Mouse (Mus musculus) liver, postnatal 0 days (tissue): ENCODE results near the gene Ipo4. TPM values are rescaled to one million over a fixed set of nuclear protein-coding genes. Genes with fewer than 3 reads are reported as not detected.

Experiments
- ATAC-seq: fragments of 200-750 bp; cut with Nextera tagmentation; 2 replicates; pipeline ENCODE4 v1.8.0; 2017; ENCODE audit warnings: mild to moderate bottlenecking, moderate library complexity
- DNase-seq: peaks from one replicate; pipeline ENCODE4 v3.0.0-alpha.2; 2016
- H3K27ac ChIP-seq: fragments of 300-500 bp; sonication (generic); 2 replicates; pipeline ENCODE4 v1.5.1; 2014; ENCODE audit warnings: antibody characterized with exemption, moderate library complexity, mild to moderate bottlenecking, low read depth
- H3K27me3 ChIP-seq: fragments of 300-500 bp; sonication (generic); 2 replicates; pipeline ENCODE4 v1.6.1; 2014; ENCODE audit warnings: low read length, control low read depth, mixed read lengths; ENCODE audit not compliant: insufficient read depth
- H3K36me3 ChIP-seq: fragments of 300-500 bp; sonication (generic); replicated peaks from 2 replicates; pipeline ENCODE4 v1.6.1; 2014; ENCODE audit warnings: mild to moderate bottlenecking, control low read depth, low read length, moderate library complexity, mixed read lengths; ENCODE audit not compliant: insufficient read depth
- H3K4me1 ChIP-seq: fragments of 300-500 bp; sonication (generic); 2 replicates; pipeline ENCODE4 v1.6.1; 2014; ENCODE audit warnings: antibody characterized with exemption, mild to moderate bottlenecking, control low read depth; ENCODE audit not compliant: insufficient read depth
- H3K4me2 ChIP-seq: fragments of 300-500 bp; sonication (generic); 2 replicates; pipeline ENCODE4 v1.6.1; 2014; ENCODE audit warnings: low read depth, mild to moderate bottlenecking, low read length, moderate library complexity, mixed read lengths
- H3K4me3 ChIP-seq: fragments of 300-500 bp; sonication (generic); 2 replicates; pipeline ENCODE4 v1.5.1; 2014; ENCODE audit warnings: low read depth, low read length
- H3K9ac ChIP-seq: fragments of 300-500 bp; sonication (generic); replicated peaks from 2 replicates; pipeline ENCODE4 v1.6.1; 2014; ENCODE audit warnings: mild to moderate bottlenecking, moderate library complexity
- H3K9me3 ChIP-seq: fragments of 300-500 bp; sonication (generic); 2 replicates; pipeline ENCODE4 v1.6.1; 2016; ENCODE audit warnings: mild to moderate bottlenecking, control low read depth, low read length, mixed read lengths
- CTCF ChIP-seq: sonication (generic); IDR thresholded peaks from 2 replicates; pipeline ENCODE4 v1.5.1; 2016; ENCODE audit warnings: antibody characterized with exemption, low read depth
- EP300 ChIP-seq: IDR thresholded peaks from 2 replicates; pipeline ENCODE4 v1.6.1; 2016; ENCODE audit warnings: antibody characterized with exemption, low read depth, mild to moderate bottlenecking
- WGBS: fragments of 180-500 bp; shearing (Covaris S2); extraction: QIAGEN DNeasy Blood & Tissue Kit; methylation state at CpG from one replicate; pipeline ENCODE4 v1.1.7; 2014; ENCODE audit not compliant: insufficient replicate concordance; 5-methylcytosine and 5-hydroxymethylcytosine counted together
- polyA plus RNA-seq: library from polyadenylated mRNA; unstranded; fragments of >200 nt; fragmentation: Nextera tagmentation; extraction: Ambion mirVana; gene quantifications from 2 replicates; pipeline ENCODE4 v1.2.1, GENCODE M21; 2015

The Ipo4 gene
- polyA plus RNA-seq, 1 experiment from 2014 or later = 16.6 TPM

DNA sequence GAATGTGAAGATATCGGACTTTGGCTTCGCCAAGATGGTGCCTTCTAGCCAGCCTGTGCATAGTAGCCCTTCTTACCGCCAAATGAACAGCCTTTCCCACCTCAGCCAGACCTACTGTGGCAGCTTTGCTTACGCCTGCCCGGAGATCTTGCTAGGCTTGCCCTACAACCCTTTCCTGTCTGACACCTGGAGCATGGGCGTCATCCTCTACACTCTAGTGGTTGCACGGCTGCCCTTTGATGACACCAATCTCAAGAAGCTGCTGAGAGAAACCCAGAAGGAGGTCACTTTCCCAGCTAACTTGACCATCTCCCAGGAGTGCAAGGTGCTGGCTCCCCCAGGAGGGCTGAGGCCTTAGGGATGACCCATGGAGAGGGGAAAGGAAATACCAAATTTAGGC, 15.8 kb upstream of the Ipo4 start:
- Histone ChIP-seq H3K4me3 (no peak overlapping the region), H3K27ac (no peak overlapping the region), H3K27me3 (no peaks in the 10 kb centered on the region), H3K9ac (no peak overlapping the region), H3K4me1 (no peaks in the 10 kb centered on the region), H3K4me2 (no peak overlapping the region), H3K9me3 (no peaks in the 10 kb centered on the region), H3K36me3 (0 out of 2 replicates have a peak, but pooled peaks cover under 1% of the 10 kb centered on the region)
- TF ChIP-seq EP300 (no peak), CTCF (no peak)
- ATAC-seq (no peak), DNase-seq (no peak)
- WGBS = 80% methylated on average over 7 of the region's 7 CpGs

GRCm38 (mm10) chr14:55649884-55650283, 14.1 kb upstream of the Ipo4 start, which contains the start of gene Tssk4:
Tssk4 (plus strand) TSS chr14:55650184.
- Histone ChIP-seq H3K27me3 (no peaks in the 10 kb centered on the region), H3K4me1 (peaks cover 5% of the 10 kb centered on the region), H3K9ac (no peak within 1 kb of the TSS), H3K36me3 (0 out of 2 replicates have a peak, but pooled peaks cover 4% of the 10 kb centered on the region), H3K4me2 (no peak within 1 kb of the TSS), H3K27ac (no peak within 1 kb of the TSS), H3K4me3 (no peak within 1 kb of the TSS), H3K9me3 (no peaks in the 10 kb centered on the region)
- WGBS = 85% methylated on average over 2 of the region's 2 CpGs
- TF ChIP-seq CTCF (no peak), EP300 (no peak)
- no peak for DNase-seq
- no peak for ATAC-seq

GRCm38 (mm10) chr14:55644261-55644888, 8.6 kb upstream of the Ipo4 start:
- H3K27me3 ChIP-seq = no peaks in the 10 kb centered on the region
- no peaks in the 10 kb centered on the region for H3K9me3 ChIP-seq
- H3K4me3 ChIP-seq = peak overlapping the region; percentile 77
- ATAC-seq (no peak), DNase-seq (no peak)
- TF ChIP-seq CTCF (no peak), EP300 (no peak)
- peaks cover 23% of the 10 kb centered on the region for H3K36me3 ChIP-seq
- peaks cover 19% of the 10 kb centered on the region for H3K4me1 ChIP-seq
- peak overlapping the region; percentile 94 for H3K27ac ChIP-seq
- peak overlapping the region; percentile 85 for H3K9ac ChIP-seq
- H3K4me2 ChIP-seq = peak overlapping the region; percentile 92
- WGBS = 15% methylated on average over 17 of the region's 17 CpGs

- Histone ChIP-seq H3K4me2 (peak within 1 kb of the TSS; percentile 92), H3K9me3 (no peaks in the 10 kb centered on the region), H3K9ac (peak within 1 kb of the TSS; percentile 85), H3K27ac (peak within 1 kb of the TSS; percentile 94), H3K4me1 (peaks cover 19% of the 10 kb centered on the region), H3K4me3 (peak within 1 kb of the TSS; percentile 77), H3K27me3 (no peaks in the 10 kb centered on the region), H3K36me3 (peaks cover 33% of the 10 kb centered on the region)
- DNase-seq (peak; percentile 89), ATAC-seq (peak; percentile 92)
- TF ChIP-seq EP300 (peak; percentile 39; the same call in 1 of the 2 replicates), CTCF (0 out of 2 replicates have a peak, but pooled peaks have one; percentile 13)
- under 1% methylated on average over 84 of the region's 89 CpGs for WGBS
These were observed 7.5 kb upstream of the Ipo4 start, which contains the start of gene Tm9sf1 for GRCm38 (mm10) chr14:55643060-55643907. Tm9sf1 (minus strand) TSS chr14:55643806.

DNA sequence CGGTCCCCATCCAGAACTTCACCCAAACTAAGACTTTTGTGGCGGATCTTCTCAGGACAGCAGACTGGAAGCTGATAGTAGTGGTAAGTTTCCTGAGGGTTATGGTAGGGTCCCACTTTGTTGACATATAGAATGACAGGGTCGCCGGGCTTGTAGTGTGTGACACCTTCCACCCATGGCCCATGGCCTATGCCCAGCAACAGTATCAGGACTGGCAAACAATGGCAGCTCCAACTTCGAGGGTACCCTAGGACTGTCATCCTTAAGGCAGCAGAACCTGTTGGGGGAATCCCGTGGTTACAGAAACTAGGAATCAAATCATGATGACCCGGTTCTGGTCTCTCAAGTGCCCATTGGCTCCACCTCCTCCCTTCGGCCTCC, 6.9 kb upstream of the Ipo4 start:
- Histone ChIP-seq H3K9me3 (no peaks in the 10 kb centered on the region), H3K36me3 (peaks cover 40% of the 10 kb centered on the region), H3K4me3 (peak overlapping the region; percentile 77), H3K4me2 (peak overlapping the region; percentile 92), H3K27ac (peak overlapping the region; percentile 94), H3K27me3 (no peaks in the 10 kb centered on the region), H3K9ac (peak overlapping the region; percentile 85), H3K4me1 (peaks cover 19% of the 10 kb centered on the region)
- ATAC-seq (peak; percentile 6; the same call in 1 of the 2 replicates), DNase-seq (no peak)
- 16% methylated on average over 8 of the region's 8 CpGs for WGBS
- TF ChIP-seq EP300 = no peak
- TF ChIP-seq CTCF = no peak

- ATAC-seq = no peak
- no peak for DNase-seq
- WGBS = 85% methylated on average over 13 of the region's 13 CpGs
- H3K27ac ChIP-seq = no peak overlapping the region
- H3K4me2 ChIP-seq = no peak overlapping the region
- H3K4me1 ChIP-seq = peaks cover 19% of the 10 kb centered on the region
- peaks cover 46% of the 10 kb centered on the region for H3K36me3 ChIP-seq
- no peaks in the 10 kb centered on the region for H3K9me3 ChIP-seq
- TF ChIP-seq EP300 (no peak), CTCF (no peak)
- no peaks in the 10 kb centered on the region for H3K27me3 ChIP-seq
- H3K4me3 ChIP-seq = no peak overlapping the region
- H3K9ac ChIP-seq = no peak overlapping the region
These were observed 5.5 kb upstream of the Ipo4 start for GRCm38 (mm10) chr14:55641291-55641690.
